Mouse (Mus musculus): ENCODE data around the gene Btbd35f24.
"Not testable (repeated sequence)": the region's sequence is repeated elsewhere in the genome, so short reads cannot be mapped to it uniquely, and the experiment has no call there.

Btbd35f24 gene

GRCm38 (mm10) chrX:3195727-3196126, at the start of gene Btbd35f24:
Btbd35f24 (minus strand) TSS chrX:3195827.
- DNase-seq (ENCODE audit: low read depth, low spot score): not testable (repeated sequence)

Measured in A20 (cell line).